Mouse (Mus musculus) megakaryocyte, embryonic 14.5 days (primary cell): ENCODE data around the gene Ablim1.

ENCODE experiments used
- FLI1 ChIP-seq: IDR thresholded peaks from 2 replicates; pipeline ENCODE4 v1.6.1; 2012; ENCODE audit warnings: low read length, inconsistent platforms, mixed read lengths
- GATA1 ChIP-seq: IDR thresholded peaks from 3 replicates; pipeline ENCODE4 v1.6.1; 2012; ENCODE audit warnings: mixed read lengths, low read length, inconsistent platforms, borderline replicate concordance

GRCm38 (mm10) chr19:57039258-57039657, 275.5 kb downstream of the Ablim1 start:
- TF ChIP-seq GATA1: no peak
- no peak for TF ChIP-seq FLI1
